Mouse (Mus musculus): ENCODE data around the gene Naa15.
A peak's percentile ranks its signal among the peaks of the same experiment; 100 is the strongest.
"Not testable (repeated sequence)": the region's sequence is repeated elsewhere in the genome, so short reads cannot be mapped to it uniquely, and the experiment has no call there.

Naa15 gene

DNA sequence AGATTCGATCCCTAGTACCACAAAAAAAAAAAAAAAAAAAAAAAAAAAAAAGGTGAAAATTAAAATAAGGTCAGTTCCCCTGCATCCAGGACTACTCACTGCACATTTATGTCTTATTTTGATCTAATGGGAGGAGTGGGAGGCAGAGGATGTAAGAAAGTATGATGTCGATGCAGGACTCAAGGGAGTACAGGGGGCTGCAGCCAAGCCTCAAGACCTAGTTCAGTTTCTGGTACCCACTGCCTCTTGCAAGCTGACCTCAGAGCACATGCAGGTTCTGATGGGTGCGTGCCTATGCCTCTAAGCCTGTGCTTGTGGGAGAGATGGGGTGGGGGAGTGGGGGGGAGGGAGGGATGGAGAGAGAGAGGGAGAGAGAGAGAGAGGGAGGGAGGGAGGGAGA lies 20.1 kb upstream of the Naa15 start:
- no peak for DNase-seq (ENCODE audit: low read depth)

DNA sequence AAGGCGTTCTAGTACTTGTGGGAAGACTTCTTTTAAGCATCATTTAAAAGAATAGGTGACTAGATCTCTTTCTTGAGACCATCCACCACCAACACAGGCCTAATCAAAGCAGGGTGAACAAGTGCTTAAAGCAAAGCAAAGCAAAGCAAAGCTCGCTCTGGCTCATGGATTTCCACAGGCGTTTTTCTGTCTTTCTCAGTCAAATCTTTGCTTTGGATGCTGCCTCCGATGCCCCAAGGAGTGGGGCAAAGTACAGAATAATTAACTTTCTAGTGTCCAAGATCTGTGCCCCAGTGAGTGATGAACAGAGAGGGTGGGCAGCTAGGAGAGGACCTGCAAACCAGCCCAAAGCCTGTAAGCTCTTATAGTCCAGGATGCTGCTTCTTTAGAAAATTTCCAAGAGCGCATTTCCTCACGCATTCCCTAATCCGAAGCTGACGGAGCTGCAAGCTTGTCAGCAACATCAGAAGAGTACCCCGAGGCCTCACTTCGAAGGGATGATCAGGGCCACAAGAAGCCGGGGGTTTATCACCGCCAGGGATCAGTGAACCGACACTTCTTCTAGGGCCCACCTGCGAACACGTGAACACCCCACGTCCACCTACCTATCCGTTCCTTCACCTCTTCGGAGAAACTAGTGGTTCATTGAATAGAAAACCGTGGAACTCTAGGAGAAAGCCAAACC lies 19.3 kb upstream of the Naa15 start:
- DNase-seq (ENCODE audit: low read depth), result no peak

DNA sequence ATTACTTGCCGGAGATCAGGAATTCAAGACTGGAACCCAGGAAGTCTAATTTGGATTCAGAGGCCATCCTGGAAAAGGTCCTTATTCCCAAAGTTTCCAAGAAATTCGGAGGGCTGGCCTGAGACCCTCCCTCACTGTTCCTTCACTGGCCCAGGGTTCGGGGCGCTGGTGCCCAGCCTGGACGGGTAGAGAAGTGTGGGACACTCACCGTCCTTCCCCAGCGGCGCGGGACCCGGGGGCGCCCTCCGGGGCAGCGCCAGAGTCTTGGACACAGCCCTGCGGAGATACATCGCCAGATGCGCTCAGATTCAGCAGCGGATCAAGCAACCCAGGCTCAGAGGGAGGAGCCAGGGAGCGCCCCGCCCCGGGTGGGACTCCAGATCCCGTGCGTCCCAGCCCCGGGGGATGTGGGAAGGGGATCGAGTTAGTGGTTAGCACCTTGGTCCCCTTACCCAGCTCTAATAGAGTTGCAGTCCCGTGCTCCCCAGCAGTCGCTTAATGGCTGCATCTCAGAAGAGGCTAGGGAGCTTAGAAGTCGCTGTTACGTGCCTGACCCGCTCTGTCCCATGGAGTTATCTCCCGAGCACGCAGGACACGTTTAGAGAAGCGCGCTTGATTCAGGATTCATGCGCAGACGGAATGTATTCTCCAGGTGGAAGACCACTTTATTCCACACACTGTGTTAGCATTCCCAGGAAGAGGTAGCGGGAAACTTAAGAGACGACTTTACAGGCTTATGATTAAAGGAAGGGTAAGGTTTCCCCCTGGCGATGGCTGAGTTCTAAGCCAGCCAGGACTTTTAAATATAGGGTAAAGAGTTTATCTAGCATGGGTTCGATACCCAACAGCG lies 18.5 kb upstream of the Naa15 start, which contains the start of gene Mgarp:
Gene Mgarp, minus strand, starts transcription at position 520 of the 850 bp plus-strand sequence.
- DNase-seq (ENCODE audit: low read depth), result peak; percentile 46

DNA sequence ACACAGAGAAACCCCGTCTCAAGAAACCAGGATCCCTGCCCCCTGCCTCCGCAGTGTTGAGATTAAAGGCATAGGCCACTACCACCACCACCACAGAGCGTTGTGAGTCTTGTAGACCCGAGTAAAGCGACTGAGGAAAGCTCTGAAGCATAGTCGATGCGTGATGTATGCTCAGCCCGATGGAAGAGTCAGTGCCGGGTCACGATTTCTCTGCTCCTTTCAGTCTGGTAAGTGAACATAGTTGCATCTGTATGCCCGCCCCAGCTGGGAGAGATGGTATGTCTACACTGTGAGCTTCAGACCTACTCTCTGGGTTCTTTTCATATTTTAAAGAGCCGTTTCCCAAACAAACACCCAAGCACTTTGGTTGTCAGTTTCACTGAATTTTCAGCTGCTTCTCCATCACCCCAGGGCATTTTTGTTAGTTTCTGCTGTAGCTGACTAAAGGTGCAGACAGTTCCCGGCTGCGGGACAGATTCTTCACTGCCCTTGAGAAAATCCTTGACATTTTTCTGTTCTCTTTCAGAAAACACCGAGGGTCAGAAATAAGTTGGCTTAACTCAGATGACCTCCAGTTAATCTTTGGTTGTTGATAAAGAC lies 17.1 kb upstream of the Naa15 start:
- no peak for DNase-seq (ENCODE audit: low read depth)

DNA sequence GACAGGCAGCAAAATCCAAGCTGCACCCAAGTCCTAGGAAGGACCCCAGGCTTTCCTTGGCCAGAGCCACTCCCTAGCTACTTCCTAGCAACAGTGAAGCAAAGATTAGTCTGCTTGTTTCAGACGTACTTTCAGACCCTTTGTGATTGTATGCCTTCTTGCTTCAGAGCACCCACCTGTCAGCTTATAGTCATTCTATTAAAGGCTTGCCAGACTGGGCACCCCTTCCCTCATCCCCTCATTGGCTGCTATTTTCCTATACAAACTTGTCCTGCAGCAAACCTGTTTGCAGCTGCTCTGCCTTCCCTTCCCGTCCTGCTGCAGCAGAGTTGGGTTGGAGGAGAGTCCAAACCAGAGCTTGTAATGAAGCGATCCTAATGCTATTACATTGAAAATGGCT lies 16.3 kb upstream of the Naa15 start:
- DNase-seq (ENCODE audit: low read depth), result no peak

DNA sequence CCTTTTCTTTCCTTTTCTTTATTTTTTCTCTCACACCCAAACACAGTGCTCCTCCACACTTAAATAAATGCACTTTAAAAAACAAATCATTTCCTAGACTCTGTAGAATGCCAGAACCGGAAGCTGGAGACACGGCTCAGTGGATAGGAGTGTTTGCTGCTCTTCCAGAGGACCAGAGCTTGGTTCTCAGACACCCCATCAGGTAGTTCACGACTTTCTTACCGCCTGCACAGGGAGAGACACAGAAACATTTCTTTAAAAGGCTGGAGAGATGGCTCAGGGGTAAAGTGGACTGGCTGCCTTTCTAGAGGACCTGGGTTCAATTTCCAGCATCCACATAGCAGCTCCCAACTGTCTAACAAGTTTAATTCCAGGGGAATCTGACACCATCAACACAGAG lies 15.4 kb upstream of the Naa15 start:
- DNase-seq (ENCODE audit: low read depth), result no peak

DNA sequence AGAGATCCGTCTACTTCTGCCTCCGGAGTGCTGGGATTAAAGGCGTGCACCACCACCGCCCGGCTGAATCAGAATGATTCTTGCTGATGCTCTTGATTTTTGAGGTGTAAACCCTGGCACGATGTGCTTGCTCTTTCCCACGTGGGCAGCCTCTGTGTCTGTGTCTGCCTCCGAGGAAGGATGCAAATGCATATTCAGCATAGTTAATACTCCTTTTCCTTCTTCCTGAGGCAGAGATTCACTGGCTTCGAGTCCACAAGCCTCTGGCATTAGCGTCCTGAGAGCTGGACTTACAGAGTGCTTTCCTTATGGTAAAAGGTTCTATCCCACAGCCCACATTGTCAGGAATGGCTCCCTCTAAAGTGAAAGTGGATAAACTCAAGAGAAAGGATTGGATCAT lies 14.3 kb upstream of the Naa15 start:
- DNase-seq (ENCODE audit: low read depth), result no peak

DNA sequence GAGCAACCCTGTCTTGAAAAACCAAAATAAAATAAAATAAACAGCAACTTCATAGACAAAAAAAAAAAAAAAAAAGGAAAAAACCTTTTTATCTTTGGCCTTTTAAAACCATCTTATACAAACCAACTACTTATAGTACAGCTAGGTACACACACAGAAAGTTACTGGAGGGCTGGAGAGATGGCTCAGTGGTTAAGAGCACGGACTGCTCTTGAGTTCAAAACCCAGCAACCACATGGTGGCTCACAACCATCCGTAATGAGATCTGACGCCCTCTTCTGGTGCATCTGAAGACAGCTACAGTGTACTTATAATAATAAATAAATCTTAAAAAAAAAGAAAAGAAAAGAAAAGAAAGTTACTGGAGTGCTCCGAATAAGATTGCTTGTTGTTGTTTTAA lies 12.9 kb upstream of the Naa15 start:
- not testable (repeated sequence) for DNase-seq (ENCODE audit: low read depth)

DNA sequence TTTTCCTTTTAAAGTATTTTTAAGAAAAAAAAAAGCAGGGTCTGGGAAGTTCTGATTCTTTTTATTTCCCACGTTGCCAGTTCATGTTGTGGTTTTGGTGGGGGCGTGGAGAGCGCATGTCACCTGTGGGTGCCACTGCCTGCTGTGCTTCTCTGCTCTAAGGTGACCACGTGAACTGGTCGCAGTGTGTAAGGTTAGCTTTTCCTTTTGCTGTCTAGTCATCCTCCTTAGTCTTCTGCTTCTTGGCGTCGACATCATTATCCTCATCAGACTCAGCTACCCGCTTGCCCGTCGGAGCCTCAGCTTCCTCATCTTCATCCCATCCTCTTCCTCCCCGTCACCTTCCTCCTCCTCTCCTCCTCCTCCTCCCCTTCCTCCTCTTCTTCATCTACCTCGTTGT lies 12.3 kb upstream of the Naa15 start:
- DNase-seq (ENCODE audit: low read depth), result no peak

DNA sequence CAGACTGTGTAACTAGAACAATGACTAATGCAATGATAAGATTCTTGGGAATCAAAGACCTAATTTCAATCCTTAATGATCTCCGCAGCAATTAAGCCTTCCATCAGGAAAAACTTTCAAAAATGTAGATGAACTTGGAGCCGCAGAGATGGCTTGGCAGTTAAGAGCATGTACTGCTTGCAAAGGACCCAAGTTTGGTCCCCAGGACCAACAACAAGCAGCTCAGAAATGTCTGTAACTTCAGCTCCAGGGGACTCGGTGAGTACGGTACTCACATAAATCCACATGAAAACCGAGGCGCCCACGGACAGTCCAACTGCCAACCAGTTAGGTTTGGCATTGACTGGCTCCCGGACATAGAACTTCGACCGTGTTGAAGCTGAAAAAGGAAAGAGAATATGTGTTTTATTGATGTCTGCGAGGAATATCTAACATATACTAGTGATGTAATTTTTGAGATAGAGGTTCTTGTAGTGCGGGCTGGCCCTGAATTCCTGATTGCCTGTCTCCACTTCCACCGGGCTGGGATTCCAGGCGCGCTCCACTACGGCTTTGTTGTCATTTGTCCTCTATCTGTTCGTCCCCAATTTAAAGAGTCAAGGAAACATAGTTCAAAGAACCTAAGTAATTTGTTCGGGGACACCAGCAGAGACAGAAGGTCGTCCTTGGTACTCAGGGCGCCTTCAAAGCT lies 6.9 kb upstream of the Naa15 start:
- DNase-seq (ENCODE audit: low read depth), result no peak

DNA sequence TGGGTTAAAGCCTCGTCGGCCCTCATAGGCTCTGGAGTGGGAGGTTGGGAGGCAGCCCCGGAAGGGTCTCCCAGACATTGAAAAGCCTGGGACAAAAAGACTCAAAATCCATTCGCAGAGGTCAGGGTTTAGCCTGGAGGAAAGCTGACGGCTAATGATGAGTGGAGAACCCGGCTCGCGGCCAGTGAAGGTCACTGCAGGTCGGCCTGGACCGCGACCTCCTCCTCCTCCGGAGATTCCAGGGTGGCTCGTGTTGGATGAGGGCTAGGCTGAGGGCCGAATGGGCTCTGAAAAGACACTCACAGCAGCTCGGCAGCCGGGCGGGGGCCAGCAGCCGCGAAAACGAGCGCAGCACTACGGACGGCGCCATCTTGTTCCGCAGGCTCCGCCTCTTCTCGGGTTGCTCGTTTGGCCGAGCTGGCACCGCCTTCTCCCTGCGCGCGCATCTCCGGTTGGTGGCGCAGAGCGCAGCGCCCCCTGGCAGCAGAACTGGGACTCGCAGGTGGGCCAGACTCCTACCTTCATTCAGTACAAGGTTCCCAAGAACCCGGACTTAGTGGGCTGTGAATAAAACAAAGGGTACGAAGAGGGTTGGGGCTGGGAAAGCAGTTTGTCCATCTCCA lies 6.3 kb upstream of the Naa15 start, which contains the start of gene Ndufc1:
Gene Ndufc1, minus strand, starts transcription at position 428 of the 623 bp plus-strand sequence.
- DNase-seq (ENCODE audit: low read depth), result peak; percentile 68

DNA sequence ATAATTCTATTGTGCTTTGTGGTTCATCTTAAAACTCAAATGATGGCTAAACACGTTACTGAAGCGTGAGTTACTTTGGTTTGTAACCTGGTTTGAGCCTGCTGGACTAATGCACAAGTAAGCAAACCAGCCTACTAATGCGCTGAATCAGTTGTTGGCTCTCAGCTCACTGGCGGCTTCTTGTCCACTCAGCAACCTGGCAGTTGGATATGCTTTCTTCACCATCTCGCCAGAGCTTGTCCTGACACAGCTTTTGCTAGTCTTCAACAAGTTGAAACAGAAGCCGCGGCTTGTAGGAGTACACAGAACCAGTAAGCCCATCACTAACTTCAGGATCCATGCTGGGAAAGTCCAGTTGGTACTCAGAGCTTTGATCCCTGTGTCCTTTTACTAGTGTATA lies 2.5 kb upstream of the Naa15 start:
- DNase-seq (ENCODE audit: low read depth), result no peak

DNA sequence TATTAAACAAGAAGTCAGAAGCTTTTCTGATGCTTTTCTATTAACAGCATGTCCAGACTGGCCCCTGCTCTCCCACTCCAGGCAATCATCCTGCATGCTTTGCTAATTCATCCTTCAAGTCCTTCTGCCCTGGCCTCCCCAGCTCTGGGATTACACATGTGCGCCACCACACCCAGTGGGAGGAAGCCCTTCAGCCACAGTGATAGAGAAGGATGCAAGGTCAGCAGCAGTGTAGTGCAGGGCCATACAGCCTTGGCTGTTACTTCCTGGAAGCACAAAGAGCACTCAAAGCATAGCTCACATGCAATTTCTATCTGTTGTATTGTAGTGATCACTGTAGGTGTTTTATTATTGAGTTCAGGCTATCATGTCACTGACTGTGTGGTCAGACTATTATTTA lies 1.7 kb upstream of the Naa15 start:
- DNase-seq (ENCODE audit: low read depth), result no peak

DNA sequence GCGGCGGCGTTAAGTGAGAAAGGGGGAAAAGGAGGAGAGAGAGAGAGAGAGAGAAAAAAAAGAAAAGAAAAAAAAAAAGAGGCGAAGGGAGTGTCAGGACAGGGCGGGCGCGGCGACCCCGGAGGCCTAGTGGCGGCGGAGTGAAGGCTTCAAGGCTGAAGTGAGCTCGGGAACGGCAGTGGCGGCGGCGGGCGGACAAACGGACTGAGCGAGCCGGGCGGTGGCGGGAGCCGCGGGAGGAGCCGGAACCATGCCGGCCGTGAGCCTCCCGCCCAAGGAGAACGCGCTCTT lies 1.1 kb downstream of the Naa15 start:
- no peak for DNase-seq (ENCODE audit: low read depth)

DNA sequence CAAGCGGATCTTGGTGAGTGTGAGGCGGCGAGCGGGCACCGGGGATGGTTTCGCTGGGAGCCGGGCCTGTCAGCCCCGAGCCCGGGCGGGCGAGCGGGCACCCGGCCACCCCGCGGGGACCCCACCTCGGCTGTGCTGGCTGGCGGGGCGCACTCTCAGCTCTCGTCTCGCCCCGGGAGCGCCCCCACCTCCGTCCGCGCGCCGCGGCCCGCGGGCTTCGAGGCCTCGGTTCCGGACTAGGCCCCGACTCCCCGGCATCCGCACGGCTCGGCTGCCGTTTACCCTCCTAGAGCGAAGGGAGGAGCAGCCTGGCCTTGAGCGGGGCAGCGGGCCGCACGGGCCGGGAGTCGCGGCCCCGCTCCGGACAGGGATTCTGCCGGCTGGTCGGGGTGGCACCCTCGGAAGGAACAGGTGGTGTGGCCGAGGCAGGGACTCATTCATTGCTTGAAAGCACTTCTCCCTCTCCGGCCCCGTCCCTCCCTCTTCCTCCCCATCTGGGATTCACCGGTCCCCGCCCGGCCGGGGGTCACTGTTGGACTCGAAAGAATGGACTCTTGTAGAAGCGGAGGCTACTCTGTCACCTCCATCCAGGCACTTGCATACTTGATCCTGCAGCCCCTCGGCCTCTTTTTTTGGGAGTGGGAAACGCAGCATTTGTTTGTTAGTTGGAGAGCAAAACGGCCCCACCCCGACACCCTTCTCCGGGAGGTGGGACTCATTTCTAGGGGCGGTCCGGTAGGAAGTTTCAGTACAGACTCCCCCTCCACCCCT lies 1.6 kb downstream of the Naa15 start:
- DNase-seq (ENCODE audit: low read depth), result no peak

DNA sequence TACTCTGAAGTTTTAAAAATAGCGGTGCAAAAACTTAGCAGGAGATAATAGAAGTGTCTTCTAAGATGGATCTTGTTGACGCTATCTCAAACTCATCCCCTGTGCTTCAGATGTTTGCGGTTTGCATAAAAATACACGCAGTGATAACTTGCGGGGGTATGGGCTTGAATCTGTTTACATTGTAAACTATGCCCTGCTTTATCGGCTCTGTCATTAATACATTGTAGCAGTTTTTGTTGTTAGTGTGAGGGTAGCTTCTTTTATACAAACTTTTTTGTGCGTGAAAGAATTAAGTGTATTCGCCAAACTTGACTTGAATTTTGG lies 2.1 kb downstream of the Naa15 start:
- no peak for DNase-seq (ENCODE audit: low read depth)

DNA sequence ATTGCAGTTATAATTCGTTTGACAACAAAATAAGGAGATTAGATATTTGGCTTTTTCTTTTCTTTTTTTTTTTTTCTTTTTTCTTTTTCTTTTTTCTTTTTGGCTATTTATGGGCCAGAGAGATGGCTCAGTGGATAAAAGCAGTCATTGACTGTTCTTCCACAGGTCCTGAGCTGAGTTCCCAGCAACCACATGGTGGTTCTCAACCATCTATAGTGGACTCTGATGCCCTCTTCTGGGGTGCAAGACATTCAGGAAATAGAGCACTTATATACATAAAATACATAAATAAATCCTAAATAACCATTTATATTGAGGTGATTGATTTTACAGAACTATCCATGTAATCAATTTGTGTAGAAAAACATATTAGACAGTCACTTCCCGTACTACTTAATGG lies 2.5 kb downstream of the Naa15 start:
- DNase-seq (ENCODE audit: low read depth), result no peak

DNA sequence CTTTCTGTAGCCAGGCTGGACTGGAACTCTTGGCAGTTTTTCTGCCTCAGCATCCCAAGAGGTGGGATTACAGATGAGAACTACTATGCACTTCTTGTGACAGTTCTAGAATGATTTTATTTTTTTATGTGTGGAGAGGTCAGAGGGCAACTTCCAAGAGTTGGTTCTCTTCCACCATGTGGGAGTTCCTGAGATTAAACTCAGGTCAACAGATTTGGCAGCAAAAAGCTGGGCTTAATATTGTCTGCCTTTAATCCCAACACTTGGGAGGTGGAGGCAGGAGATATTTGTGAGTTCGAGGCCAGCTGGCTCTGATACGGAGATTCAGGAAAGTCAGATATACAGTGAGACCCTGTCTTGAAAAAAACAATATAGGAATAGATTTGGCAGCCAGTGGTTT lies 3.0 kb downstream of the Naa15 start:
- DNase-seq (ENCODE audit: low read depth), result no peak

DNA sequence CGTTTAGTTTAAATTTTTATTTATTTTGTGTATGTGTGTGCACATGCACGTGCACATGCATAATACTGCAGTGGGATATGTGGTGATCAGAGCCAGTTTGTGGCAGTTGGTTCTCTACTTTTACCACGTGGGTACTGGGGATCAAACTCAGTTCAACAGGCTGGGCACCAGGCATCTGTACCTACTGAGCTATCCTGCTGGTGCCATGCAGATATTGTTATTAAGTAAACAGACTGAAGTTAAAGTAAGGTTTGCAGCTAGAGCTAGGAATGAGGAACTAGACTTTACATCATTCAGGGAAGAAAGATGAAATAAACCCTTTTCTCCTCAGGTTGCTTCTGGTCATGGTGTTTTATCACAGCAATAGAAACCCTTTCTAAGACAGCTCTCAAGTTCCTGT lies 7.0 kb downstream of the Naa15 start:
- DNase-seq (ENCODE audit: low read depth), result no peak

DNA sequence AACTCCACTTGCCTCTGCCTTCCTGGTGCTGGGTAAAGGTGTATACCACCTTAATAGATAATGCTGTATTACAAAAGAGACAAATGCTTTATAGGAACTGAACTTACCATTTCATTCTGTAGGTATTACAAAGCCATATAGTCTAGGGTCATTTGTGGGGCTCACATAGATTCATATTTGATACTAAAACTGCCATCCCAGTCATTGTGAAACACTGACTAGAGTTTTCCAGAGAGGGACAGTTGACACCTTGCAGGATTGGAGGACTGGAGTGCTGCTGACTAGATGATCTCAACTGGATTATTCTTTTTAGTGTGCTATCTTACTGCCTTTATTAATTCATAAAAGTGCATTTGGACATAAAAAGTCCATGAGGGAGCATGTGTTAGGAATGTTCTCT lies 10.4 kb downstream of the Naa15 start:
- DNase-seq (ENCODE audit: low read depth), result no peak

DNA sequence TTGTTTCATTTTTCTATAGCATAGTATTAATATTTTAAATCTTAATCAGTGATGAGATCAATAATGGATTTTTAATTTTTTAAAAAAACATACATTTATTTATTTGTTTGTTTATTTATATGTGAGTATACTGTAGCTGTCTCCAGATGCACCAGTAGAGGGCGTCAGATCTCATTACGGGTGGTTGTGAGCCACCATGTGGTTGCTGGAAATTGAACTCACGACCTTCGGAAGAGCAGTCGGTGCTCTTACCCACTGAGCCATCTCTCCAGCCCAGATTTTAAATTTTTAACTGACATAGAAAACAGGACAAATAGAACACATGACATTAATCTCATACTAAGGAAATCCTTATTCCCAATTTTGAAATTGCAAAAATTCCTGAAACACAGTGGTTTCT lies 19.4 kb downstream of the Naa15 start:
- DNase-seq (ENCODE audit: low read depth), result not testable (repeated sequence)

Measured in fibroblast of lung, adult 2 months (primary cell).